Mouse (Mus musculus) A20 (cell line): ENCODE measurements around the gene Pcnx3.

Source experiments
- DNase-seq: peaks from one replicate; pipeline ENCODE4 v3.0.0-alpha.2; 2011; ENCODE audit warnings: low read depth, low spot score

Gene Pcnx3

GRCm38 (mm10) chr19:5641021-5641420, 47.7 kb downstream of the Pcnx3 start:
- no peak for DNase-seq

- no peak for DNase-seq
These were observed 48.4 kb downstream of the Pcnx3 start for GRCm38 (mm10) chr19:5640339-5640738.

- DNase-seq, result no peak
These were observed 50.2 kb downstream of the Pcnx3 start for GRCm38 (mm10) chr19:5638416-5639005.

GRCm38 (mm10) chr19:5637069-5638047, 51.4 kb downstream of the Pcnx3 start, which contains the start of gene Rela:
TSS of gene Rela (plus strand) at chr19:5637483.
- DNase-seq, result peak; percentile 94

GRCm38 (mm10) chr19:5636571-5637041, 52.1 kb downstream of the Pcnx3 start:
- DNase-seq, result no peak

- no peak for DNase-seq
These were observed 52.6 kb downstream of the Pcnx3 start for GRCm38 (mm10) chr19:5636036-5636570.

- DNase-seq, result no peak
These were observed 56.6 kb downstream of the Pcnx3 start for GRCm38 (mm10) chr19:5632120-5632519.

- no peak for DNase-seq
These were observed 58.8 kb downstream of the Pcnx3 start for GRCm38 (mm10) chr19:5629907-5630306.

GRCm38 (mm10) chr19:5625311-5625710, 63.4 kb downstream of the Pcnx3 start:
- no peak for DNase-seq

GRCm38 (mm10) chr19:5621884-5622283, 66.8 kb downstream of the Pcnx3 start:
- DNase-seq, result no peak

GRCm38 (mm10) chr19:5620007-5620406, 68.7 kb downstream of the Pcnx3 start:
- DNase-seq, result no peak

GRCm38 (mm10) chr19:5614953-5615352, 73.8 kb downstream of the Pcnx3 start:
- no peak for DNase-seq
